ENCODE assay signal across 9 mouse cellular contexts in the genomic region with DNA sequence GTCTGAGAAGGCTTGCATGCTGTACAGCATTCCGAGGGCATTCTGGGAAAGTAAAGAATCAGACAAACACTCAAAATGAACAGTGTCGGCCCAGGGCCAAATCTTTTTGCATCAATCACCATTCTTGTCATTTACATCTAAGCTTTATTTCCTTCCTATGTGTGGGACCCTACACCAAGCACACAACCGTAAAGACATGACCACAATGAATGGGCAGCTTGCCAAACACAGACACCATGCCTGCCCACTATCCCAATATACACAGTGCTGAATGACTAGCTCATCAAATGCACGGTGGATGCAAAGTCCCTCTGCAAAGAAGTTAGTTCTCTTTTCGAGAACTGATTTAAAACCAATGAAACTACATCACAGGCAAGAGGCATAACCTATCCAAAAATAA.
A peak's percentile ranks its signal among the peaks of the same experiment; 100 is the strongest.
DNase-seq lines count a peak whose midpoint lies in the region; ATAC-seq and TF ChIP-seq lines count a peak whose summit lies in the region.
"Had no signal": no experiment of that assay in that cellular context is flagged by ENCODE, and none has a peak within 500 bp of the region (broad histone marks: within the 10 kb centered on the region; RNA-seq: fewer than 3 reads in every experiment).

No protein-coding gene starts in this region.

- H3K36me3 ChIP-seq in kidney, embryonic 15.5 days, result no peaks in the 10 kb centered on the region
- peaks cover 2 to 17% of the 10 kb centered on the region in 2 experiments; a peak in 3 of 4 replicates for H3K36me3 ChIP-seq in MEL (ENCODE audit: control insufficient read depth in 1 of 2, insufficient read depth in 2 of 2, low read length in 2 of 2)
- no peaks in the 10 kb centered on the region for H3K36me3 ChIP-seq in lung, postnatal 0 days (ENCODE audit: insufficient read depth, low read length)
- H3K36me3 ChIP-seq: embryonic facial prominence, embryonic 13.5 days had no signal

- H3K79me2 ChIP-seq in MEL (ENCODE audit: control insufficient read depth, insufficient read depth, low read length, poor library complexity), result no peaks in the 10 kb centered on the region

- H3K27ac ChIP-seq in kidney, embryonic 15.5 days, result no peak overlapping the region
- H3K27ac ChIP-seq in MEL (ENCODE audit: control insufficient read depth, low read depth, low read length), result no peak overlapping the region
- H3K27ac ChIP-seq in lung, postnatal 0 days (ENCODE audit: low read length), result no peak overlapping the region
- H3K27ac ChIP-seq: embryonic facial prominence, embryonic 13.5 days had no signal

- 65% methylated on average over 5 of the region's 5 CpGs for WGBS in kidney, embryonic 15.5 days
- WGBS in lung, postnatal 0 days, result 31% methylated on average over 5 of the region's 5 CpGs

- H3K4me3 ChIP-seq in kidney, embryonic 15.5 days (replicated peaks), result no peak overlapping the region
- no peak overlapping the region for H3K4me3 ChIP-seq in MEL (ENCODE audit: control insufficient read depth in 1 of 2, insufficient read depth in 1 of 2, low read depth in 2 of 2, low read length in 2 of 2)
- no peak overlapping the region for H3K4me3 ChIP-seq in lung, postnatal 0 days (ENCODE audit: low read depth, low read length)
- H3K4me3 ChIP-seq: embryonic facial prominence, embryonic 13.5 days had no signal

- no peaks in the 10 kb centered on the region for H3K9me3 ChIP-seq in kidney, embryonic 15.5 days (replicated peaks)
- H3K9me3 ChIP-seq in MEL (replicated peaks; ENCODE audit: insufficient read depth, low read length), result no peaks in the 10 kb centered on the region
- H3K9me3 ChIP-seq in lung, postnatal 0 days (ENCODE audit: low read length), result no peaks in the 10 kb centered on the region
- H3K9me3 ChIP-seq: embryonic facial prominence, embryonic 13.5 days had no signal

- no peak for TF ChIP-seq RAD21 in MEL (IDR thresholded peaks at IDR 0.05; ENCODE audit: low read depth, low read length)

- ATAC-seq in kidney, embryonic 15.5 days (replicated peaks; ENCODE audit: low FRiP score), result peak; percentile 71; the same call in 1 of the 2 replicates
- ATAC-seq in lung, postnatal 0 days, result peak; percentile 77

- TF ChIP-seq POLR2A in MEL (IDR thresholded peaks at IDR 0.05; ENCODE audit: control insufficient read depth in 1 of 2, insufficient read depth in 1 of 2, low read depth in 1 of 2, low read length in 2 of 2, poor library complexity in 1 of 2), result no peak

- H3K4me1 ChIP-seq in kidney, embryonic 15.5 days, result no peaks in the 10 kb centered on the region
- peaks cover 11 to 17% of the 10 kb centered on the region in 2 experiments for H3K4me1 ChIP-seq in MEL (ENCODE audit: control insufficient read depth in 1 of 2, insufficient read depth in 2 of 2, low read length in 2 of 2)
- no peaks in the 10 kb centered on the region for H3K4me1 ChIP-seq in lung, postnatal 0 days (ENCODE audit: insufficient read depth, low read depth, low read length)
- H3K4me1 ChIP-seq: embryonic facial prominence, embryonic 13.5 days had no signal

- TF ChIP-seq CTCF in MEL (IDR thresholded peaks at IDR 0.05 in 2 of 3, conservative IDR thresholded peaks at IDR 0.05 in 1 of 3; ENCODE audit: control insufficient read depth in 1 of 3, insufficient read depth in 1 of 3, low read depth in 2 of 3, low read length in 3 of 3, poor library complexity in 1 of 3, severe bottlenecking in 1 of 3), result no peak
- TF ChIP-seq CTCF in lung, postnatal 0 days (IDR thresholded peaks at IDR 0.05), result no peak

- no peak overlapping the region for H3K9ac ChIP-seq in kidney, embryonic 15.5 days
- no peak overlapping the region for H3K9ac ChIP-seq in MEL (ENCODE audit: control insufficient read depth, low read depth, low read length, poor library complexity, severe bottlenecking)
- no peak overlapping the region for H3K9ac ChIP-seq in lung, postnatal 0 days (replicated peaks; ENCODE audit: low read depth)
- H3K9ac ChIP-seq: embryonic facial prominence, embryonic 13.5 days had no signal

- H3K4me2 ChIP-seq in kidney, embryonic 15.5 days, result no peak overlapping the region
- H3K4me2 ChIP-seq in lung, postnatal 0 days (replicated peaks; ENCODE audit: low read depth, low read length), result no peak overlapping the region
- H3K4me2 ChIP-seq: embryonic facial prominence, embryonic 13.5 days had no signal

- no peaks in the 10 kb centered on the region for H3K27me3 ChIP-seq in kidney, embryonic 15.5 days
- no peaks in the 10 kb centered on the region for H3K27me3 ChIP-seq in MEL (ENCODE audit: control insufficient read depth in 1 of 2, insufficient read depth in 2 of 2, low read length in 2 of 2)
- no peaks in the 10 kb centered on the region for H3K27me3 ChIP-seq in lung, postnatal 0 days (replicated peaks; ENCODE audit: insufficient read depth, low read length)
- H3K27me3 ChIP-seq: embryonic facial prominence, embryonic 13.5 days had no signal

- peak; percentile 26 to 42; a peak in 2 of 4 replicates for TF ChIP-seq EP300 in MEL (IDR thresholded peaks at IDR 0.05; ENCODE audit: low read depth in 1 of 2, low read length in 2 of 2)
- no peak for TF ChIP-seq EP300 in lung, postnatal 0 days (IDR thresholded peaks at IDR 0.05)

- no peak for DNase-seq in kidney, adult 8-10 months
- DNase-seq in 416B (ENCODE audit: low read depth) (peak; percentile 97), MEL (ENCODE audit: low read depth, low spot score) (peak; percentile 78)
- DNase-seq in lung, postnatal 0 days (ENCODE audit: low spot score), result peak; percentile 58
- DNase-seq in frontal cortex, postnatal 25 days (ENCODE audit: low spot score in 2 of 2), result no peak
- no peak for DNase-seq in heart, adult 11 months
- DNase-seq in cerebellum, adult 9-11 months, result no peak

TF ChIP-seq in MEL, 35 proteins besides CTCF, POLR2A, EP300 and RAD21:
- TF ChIP-seq RCOR1 (IDR thresholded peaks at IDR 0.05; ENCODE audit: low read depth, low read length) (peak; percentile 77), MEF2A (IDR thresholded peaks at IDR 0.05; ENCODE audit: extremely low read depth, insufficient replicate concordance, low read depth, low read length, poor library complexity, severe bottlenecking) (no peak), SMC3 (IDR thresholded peaks at IDR 0.05; ENCODE audit: low read depth, low read length) (no peak), MYC (IDR thresholded peaks at IDR 0.05; ENCODE audit: low read depth, low read length) (0 out of 2 replicates have a peak, but pooled peaks have one; percentile 24), MYB (IDR thresholded peaks at IDR 0.05; ENCODE audit: low read depth, low read length) (no peak), ZKSCAN1 (IDR thresholded peaks at IDR 0.05; ENCODE audit: low read depth, low read length) (no peak), ZNF384 (IDR thresholded peaks at IDR 0.05; ENCODE audit: low read depth, low read length) (0 out of 2 replicates have a peak, but pooled peaks have one; percentile 11), MXI1 (IDR thresholded peaks at IDR 0.05; ENCODE audit: low read depth, low read length) (peak; percentile 31; the same call in 1 of the 2 replicates), ETS1 (IDR thresholded peaks at IDR 0.05; ENCODE audit: low read depth, low read length) (peak; percentile 33; the same call in 1 of the 2 replicates), GABPA (IDR thresholded peaks at IDR 0.05; ENCODE audit: low read depth, low read length) (no peak)

Comparison
In these comparisons a context has a peak if more than half of its experiments do, and no peak if none do; other contexts are left out.
1. DNase-seq: peak in 416B (single experiment), MEL (single experiment) and lung, postnatal 0 days (single experiment); none in kidney, adult 8-10 months (0 of 2), frontal cortex, postnatal 25 days (0 of 2), heart, adult 11 months (single experiment) and cerebellum, adult 9-11 months (single experiment).